Mouse (Mus musculus): ENCODE data around the gene Sufu.

Gene Sufu

DNA sequence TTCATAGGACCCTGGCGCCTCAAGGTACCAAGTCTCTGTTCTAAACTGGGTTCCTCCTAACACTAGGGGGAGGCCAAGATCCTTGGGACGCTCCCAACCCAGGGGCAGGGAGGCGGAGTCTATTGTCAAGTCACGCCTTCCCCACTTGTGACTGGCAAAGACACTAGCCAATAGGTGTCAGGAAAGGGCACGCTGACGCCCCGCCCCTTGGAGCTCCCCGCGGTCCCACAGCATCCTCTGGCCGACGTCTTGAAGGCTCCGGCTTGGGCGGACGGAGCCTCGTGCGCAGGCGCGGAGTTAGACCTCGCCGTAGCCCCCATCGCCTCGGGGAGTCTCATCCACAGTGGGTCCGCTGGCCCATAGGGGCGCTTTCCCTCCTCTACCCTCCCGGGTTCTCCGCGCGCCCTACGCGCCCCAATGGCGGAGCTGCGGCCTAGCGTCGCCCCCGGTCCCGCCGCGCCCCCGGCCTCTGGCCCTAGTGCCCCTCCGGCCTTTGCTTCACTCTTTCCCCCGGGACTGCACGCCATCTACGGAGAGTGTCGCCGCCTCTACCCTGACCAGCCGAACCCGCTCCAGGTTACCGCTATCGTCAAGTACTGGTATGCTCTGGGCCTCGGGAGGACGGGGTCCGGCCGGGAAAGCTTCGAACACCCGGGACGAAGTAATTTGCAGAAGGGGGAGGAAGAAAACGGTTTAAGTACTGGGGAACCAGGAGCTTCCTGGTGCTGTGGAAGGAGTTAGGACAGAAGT is at the start of gene Sufu:
Gene Sufu (plus strand): TSS at position 211 of the 750 bp plus-strand sequence.
- DNase-seq (ENCODE audit: extremely low read depth, low read depth): peak; percentile 98

DNA sequence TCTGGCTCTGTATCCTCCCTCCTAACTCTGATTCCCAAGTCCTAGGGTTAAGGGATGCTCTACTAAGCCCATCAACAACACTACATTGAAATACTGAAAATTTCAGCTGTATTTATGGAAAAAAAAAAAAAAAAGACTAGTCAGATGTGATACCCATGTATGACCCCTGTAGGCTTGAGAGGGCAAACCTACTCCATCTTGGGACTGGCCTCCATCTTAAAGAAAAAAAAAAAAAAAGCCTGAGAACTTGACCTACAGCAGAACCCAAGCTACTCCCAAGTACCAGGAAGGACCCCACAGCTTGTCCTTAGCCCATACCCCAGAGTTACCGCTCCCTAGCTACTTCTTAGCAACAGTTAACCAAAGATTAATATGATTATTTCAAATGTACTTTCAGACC is 49.5 kb upstream of the Sufu start:
- no peak for DNase-seq (ENCODE audit: extremely low read depth, low read depth)

DNA sequence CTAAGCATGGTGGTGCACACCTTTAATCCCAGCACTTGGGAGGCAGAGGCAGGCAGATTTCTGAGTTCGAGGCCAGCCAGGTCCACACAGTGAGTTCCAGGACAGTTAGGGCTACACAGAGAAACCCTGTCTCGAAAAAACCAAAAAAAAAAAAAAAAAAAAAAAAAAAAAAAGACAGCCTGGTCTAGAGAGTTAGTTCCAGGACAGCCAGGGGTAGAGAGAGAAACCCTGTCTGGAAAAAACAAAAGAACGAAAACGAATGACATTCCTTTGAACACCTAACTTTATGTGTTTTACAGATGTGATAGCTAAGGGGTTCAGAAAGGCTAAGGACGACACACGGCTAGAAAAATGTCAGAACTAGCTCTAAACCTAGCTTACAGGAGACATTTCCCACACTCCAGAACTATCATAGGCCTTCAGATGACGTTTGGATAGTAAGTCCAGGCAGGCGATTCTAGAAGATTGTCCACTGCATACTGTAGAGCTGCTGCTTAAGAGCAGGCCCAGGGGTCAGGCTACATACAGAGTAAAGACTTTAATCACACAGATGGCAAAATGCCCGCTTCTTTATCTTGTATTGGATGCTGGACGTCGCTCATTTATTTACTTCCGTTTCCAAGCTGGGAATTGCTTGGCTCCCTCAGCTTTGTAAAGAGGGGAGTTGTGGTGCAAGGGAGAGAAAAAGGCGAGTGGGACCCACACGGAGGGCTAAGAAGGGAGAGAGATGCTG is 48.6 kb upstream of the Sufu start:
- DNase-seq (ENCODE audit: extremely low read depth, low read depth): peak; percentile 65

DNA sequence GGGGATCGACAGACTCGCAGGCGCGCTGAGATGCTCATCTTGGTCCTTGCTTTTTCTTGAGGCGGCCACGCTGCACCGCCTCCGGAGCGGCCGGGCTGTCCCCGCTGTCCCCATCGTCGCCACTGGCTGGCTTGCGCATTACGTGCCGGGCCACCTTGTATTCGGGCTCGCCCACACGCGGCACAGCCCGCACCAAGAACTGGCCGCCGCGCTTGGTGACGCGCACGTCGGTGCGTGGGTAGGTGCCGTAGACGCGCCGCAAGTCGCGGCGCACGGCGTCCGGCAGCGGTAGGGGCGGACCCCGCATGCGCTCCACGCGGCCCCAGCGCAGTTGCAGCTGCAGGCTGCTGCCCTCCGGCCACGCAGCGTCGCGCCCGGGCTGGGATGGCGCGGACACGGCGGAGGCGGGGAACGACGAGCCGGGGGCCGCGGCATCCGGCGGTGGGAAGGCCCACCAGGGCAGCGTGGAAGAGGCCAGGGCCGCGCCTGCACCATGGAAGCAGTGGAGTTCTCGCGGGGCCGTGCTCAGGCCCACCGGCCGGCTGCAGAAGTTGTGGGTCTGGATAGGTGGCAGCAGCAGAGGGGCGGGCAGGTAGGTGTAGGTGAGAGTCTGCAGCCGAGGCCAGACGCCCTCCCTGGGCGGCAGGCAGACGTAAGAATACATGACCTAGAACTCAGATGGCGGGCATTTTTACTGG is 47.8 kb upstream of the Sufu start:
- DNase-seq (ENCODE audit: extremely low read depth, low read depth): peak; percentile 57

DNA sequence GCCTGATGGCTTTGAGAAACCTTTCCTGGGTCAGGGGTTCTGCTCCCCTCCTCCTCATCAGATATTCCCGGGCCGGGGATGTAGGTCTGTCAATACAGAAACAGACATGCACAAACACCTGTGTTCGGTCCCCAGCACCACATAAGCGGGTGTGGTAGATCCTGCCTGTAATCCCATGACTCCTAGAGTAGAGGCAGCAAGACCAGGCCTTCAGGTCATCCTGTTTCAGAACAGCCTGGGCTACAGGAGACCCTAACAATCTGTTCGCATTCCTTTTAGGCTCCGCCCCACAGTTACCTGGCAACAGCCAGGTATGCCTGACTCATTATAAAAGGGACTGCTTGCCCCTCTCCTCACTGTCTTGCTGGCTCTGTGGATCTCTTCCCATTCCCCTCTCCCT is 47.1 kb upstream of the Sufu start:
- DNase-seq (ENCODE audit: extremely low read depth, low read depth): no peak

DNA sequence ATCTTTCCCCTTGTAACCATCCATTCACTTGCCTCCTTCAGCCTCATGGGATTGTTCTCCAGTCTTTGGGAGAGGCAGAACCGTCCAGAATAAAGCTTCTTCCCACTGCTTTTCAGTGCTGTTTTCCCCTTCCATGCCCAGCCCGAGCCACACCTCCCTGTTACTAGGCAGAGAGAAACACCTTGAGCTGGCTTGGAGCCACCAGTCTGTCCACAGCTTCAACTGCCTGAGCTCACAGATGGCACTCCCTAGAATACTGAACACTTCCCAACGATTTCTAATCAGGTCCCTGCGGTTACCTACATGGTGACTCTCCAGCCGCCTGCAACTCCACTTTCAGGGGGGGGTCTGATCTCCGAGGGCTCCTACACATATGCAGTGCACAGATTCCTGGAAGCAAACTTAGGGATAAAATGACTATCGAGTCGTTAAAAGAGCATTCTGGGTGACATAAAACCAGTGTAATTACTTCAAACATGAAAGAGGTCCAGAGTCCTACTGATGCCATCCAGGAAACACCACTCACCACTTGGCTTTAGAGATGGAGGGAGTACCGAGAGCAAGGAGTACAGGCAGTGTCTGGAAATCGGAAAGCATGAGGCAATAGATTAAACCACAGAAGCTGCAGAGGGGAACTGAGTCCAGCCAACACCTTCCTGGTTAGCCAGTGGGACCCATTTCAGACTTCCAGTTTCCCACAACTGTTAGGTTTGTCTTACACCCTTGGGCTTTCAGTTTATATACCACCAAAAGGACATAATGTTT is 46.3 kb upstream of the Sufu start, which contains the start of gene 2310034G01Rik:
Gene 2310034G01Rik (minus strand): TSS at position 135 of the 765 bp plus-strand sequence.
- DNase-seq (ENCODE audit: extremely low read depth, low read depth): no peak

DNA sequence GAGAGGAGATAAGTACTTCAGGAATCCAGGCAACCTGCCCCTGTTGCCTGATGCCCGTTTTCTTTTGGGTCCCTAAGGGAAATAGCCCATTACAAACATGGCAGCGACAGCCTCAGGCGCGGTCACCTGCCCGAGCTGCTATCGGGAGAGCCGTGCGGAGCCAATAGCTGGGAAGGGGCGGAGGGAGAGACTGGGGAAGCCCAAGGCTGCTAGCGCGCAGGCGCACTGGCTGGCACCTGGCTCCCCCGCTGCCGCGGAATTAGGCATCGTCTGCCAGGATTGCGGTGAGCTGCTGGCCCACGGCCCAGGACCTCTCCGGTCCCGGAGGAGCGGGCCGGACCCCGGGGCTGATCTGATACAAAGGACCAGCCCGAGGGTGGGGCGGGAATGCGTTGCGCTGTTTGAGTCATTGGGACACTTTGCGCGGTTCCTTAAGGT is 40.0 kb upstream of the Sufu start:
- peak; percentile 92 for DNase-seq (ENCODE audit: extremely low read depth, low read depth)

DNA sequence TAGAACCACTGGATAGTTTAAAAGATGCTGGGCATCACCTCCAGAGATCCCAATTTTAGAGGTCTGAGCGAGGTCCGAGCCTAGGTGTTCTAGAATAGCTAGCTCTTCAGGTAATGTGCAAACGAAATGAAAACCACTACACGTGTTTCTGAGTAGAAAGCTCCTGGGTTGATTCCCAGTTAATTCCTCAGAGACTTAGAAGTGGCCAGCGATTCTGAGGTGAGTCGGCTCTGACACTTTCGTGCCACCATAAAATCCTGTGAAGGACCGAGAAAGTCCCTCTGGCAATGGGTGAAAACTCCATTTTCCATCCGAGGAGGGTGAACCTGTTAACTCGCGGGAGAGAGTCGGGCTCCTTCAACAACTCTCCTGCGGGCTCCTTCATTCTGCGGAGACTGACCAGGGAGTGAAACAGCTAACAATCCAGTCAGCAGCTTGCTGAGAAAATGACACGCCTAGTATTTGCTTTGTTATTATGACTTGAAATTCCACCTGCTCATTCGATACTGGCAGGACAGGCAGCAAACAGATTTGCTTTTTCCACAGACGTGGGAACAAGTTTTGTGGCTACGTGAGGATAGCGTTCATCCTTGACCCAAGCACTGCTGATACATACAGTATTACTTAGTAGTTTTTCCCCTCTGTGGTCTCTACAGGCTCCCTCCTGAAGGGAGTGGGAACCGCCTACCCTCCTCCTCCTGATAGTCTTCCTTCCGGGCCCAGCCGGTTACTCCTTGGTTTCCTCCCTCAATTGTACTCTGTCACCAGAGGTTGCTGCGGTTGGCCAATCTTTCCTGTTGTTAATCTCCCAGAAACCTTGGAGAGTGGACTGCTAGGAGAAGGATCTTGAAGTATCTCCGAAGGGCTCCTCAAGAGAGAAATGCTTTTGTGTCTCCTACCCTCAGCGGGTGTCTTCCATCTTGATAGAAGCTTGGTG is 39.1 kb upstream of the Sufu start:
- DNase-seq (ENCODE audit: extremely low read depth, low read depth): peak; percentile 70

DNA sequence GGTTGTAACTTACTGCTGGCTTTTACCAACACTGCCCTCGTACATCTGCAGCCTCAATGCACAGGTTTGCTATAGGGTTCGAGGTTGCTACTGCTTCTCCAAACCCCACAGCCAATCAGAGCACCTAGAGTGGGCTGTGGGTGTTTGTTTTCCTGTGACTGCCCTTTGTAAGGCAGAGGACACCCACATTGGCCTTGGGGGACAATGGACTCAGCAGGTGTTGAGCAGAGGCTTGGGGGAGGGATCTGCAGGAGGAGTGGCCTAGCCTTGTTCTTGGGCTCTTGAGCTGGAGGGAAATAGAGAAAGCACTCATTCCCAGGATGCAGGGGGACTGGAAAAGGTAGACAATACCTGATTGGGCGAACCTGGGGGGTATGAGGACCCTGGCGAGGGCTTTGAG is 38.3 kb upstream of the Sufu start:
- DNase-seq (ENCODE audit: extremely low read depth, low read depth): no peak

DNA sequence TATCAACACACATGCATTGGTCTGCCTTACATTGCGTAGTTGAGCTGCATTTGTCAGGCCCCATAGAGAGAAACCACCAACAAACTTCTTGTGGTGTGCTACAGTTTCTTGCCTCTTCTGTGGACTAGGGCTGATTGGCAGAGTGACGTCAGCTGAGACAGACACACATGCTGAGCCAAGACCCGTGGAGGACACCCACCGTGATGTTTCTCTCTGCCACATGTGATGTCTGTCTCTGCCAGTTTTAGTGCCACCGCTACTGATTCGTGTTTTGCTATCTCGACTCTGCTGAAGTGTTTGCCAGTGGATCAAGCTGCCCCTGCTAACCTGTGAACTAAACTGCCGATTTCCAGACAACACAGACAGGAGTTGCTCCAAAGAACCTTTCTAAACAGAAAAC is 34.6 kb upstream of the Sufu start:
- DNase-seq (ENCODE audit: extremely low read depth, low read depth): no peak

DNA sequence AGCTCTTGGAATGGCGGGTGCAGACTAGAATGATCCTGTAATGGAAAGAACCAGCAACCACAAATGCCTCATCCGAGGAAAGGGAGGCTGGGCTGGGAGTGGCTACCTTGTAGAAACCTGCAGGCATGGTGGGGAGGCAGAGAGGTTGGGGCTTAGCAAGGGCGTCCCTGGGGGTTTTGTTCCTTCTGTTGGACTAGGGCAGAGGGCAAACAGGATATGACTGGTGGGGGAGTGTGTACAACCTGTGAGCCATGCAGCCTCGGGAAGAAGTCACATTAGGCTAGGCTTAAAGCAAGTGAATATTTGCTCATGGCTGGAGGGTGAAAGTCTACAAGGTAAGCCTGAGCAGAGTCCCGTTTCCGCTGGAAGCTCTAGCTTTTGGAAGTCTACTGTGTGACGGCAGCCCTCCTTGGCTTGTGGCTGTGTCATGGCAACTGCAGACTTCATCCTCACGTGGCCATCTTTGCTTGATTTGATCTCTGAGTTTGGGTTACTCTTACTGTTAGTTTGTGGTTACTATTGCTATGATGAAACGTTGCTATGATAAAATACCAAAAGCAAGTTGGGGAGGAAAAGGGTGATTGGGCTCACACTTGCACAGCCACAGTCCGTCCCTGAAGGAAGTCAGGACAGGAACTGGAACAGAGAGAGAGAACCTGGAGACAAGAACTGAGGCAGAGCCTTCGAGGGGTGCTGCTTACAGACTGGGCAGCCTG is 33.2 kb upstream of the Sufu start:
- DNase-seq (ENCODE audit: extremely low read depth, low read depth): no peak

DNA sequence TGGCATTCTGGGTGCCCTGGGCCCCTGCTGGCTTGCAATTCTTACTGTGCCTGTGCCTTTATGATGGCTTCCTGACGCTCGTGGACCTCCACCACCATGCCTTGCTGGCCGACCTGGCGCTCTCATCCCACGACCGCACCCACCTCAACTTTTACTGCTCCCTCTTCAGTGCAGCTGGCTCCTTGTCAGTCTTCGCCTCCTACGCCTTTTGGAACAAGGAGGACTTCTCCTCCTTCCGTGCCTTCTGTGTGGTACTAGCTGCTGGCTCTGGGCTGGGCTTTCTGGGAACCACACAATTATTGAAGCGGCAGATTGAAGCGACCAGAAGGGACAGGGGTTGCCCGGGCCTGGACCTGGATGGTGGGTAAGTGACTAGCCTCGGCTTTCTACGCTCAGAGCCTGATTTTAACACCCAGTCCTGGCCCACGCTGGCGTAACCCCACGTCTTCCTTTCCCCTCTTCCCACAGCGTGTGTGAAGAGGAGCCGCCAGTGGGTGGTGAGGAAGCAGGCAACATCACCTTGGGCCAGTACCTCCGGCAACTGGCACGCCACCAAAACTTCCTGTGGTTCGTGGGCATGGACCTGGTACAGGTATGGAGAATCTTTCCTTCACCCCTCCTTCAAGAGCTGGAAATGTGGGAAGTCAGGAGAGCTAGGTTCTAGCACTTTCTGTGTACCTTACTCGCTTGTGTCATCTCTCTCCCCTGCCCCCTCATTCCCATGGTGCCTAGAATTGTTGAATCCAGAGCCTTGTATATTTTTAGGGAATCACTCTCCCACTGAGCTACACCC is 28.7 kb upstream of the Sufu start:
- no peak for DNase-seq (ENCODE audit: extremely low read depth, low read depth)

DNA sequence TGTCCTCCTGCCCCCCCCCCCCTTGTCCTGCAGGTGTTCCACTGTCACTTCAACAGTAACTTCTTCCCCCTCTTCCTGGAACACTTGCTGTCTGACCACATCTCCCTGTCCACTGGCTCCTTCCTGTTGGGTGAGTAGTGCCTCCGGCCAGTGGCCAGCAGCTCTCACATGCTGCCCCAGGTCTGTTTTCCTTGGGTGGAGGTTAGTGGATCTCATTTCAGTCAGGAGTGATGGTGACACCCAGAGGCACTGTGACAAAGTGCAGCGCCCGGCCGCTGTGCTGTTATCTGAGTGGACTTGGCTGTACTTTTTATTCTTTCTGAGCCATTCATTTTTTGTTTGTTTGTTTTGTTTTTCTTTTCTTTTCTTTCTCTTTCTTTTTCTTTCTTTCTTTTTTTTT is 27.5 kb upstream of the Sufu start:
- DNase-seq (ENCODE audit: extremely low read depth, low read depth): no peak

DNA sequence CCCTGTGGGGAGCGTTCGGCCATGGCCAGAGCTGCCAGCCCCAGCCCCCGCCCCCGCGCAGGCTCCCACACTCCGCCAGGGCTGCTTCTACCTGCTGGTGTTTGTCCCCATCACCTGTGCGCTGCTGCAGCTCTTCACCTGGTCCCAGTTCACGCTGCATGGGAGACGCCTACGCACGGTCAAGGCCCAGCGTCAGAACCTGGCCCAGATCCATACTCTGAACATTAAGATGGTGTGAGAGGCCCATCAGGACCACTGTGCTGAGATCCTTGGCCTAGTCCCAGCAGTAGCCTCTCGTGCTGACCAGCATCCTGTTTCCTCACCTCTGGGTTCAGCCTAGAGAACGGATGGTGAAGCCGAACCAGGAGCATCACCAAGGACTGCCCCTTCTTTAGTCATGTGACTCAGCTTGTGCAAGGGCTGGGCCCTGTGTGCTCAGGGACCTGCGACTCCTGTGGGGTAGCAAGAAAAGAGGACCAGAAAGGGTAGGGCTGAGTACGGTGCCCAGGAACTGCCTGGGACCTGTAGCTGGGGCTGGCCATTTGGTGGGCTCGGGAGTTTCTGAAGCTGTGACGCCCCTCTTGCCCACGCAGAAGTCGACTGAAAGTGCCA is 22.1 kb upstream of the Sufu start:
- no peak for DNase-seq (ENCODE audit: extremely low read depth, low read depth)

DNA sequence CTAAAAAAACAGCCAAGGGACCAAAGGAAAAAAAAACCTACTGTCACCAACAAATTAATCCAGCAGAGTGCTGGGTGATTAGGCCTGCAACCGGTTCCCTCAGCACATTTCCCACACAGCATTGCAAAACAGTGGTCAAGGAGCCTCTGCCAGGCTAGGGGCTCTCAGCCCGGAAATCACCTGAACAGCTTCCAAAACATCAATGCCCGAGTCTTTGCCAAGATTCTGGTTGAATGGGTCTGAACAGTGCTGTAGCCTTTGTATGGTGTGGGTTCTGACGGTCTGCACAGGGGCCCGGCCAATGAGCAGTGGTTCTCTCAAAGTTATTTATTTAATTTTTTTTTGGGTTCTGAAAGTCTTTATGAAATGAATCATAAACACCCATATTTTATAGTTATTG is 21.2 kb upstream of the Sufu start:
- DNase-seq (ENCODE audit: extremely low read depth, low read depth): no peak

DNA sequence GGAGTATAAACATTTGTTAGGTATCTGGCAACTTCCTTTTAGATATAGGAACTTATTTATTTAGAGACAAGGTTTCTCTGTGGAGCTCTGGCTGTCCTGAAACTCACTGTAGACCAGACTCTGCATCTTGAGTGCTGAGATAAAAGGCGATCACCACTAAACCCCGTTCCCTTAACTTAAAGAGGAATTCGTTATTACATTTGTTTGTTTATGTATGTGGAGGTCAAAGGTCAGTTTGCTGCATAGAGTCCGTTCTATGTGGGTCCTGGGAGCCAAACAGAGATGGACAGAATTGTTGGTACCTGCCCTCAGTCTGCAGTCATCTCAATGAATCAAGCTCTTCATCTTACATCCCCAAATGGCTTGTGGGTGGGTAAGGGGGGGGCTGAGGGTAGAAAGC is 20.8 kb upstream of the Sufu start:
- DNase-seq (ENCODE audit: extremely low read depth, low read depth): no peak

DNA sequence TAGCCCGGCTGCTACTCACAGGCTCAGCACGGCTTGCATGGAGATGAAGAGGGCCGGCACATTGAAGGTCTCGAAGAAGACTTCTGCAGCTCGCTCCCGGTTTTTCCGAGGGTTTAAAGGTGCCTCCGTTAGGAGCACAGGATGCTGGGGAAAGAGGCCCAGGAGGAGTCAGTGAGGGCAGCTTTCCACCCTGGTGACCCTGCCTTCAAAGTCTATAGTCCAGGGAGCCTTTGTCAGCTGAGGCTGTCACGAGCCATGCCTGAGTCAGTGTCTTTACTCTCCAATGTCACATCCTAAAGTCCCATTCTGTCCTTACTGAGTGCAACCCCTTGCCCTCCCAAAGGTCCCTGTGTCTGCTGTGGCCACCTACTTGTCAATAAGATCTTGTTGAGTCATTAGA is 14.4 kb upstream of the Sufu start:
- DNase-seq (ENCODE audit: extremely low read depth, low read depth): no peak

DNA sequence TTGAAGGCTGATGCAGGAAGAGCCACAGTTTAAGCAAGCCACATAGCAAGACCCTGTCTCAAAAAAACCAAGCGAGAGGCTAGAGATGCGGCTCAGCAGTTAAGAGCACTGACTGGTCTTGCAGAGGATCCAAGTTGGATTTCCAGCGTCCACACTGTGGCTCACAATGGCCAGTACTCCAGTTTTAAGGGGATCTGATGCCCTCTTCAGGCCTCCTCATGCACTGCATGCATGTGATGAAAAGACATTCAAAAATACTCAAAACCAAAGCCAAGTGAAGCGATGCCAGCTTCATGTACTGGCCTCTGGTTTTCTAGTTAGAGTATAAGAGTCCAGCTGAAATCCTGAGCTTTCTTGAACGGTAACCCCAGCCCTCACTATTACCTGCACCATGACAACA is 6.8 kb upstream of the Sufu start:
- no peak for DNase-seq (ENCODE audit: extremely low read depth, low read depth)

DNA sequence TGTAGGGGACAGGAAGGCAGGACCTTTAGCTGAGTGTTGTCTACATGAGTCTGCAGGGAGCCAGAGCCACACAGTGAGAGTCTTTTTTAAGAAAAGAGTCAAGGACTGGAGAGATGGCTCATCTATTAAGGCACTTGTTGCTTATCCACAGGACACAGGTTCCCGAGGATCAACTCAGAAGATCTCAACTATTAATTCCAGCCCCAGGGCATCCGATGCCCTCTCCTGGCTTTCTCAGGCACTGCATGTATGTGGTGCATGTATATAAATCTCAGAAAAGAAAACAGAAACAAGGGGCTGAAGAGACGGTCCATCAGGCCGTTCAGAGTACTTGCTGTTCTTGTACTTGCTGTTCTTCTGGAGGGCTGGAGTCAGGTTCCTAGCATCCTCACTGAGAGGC is 4.7 kb upstream of the Sufu start:
- DNase-seq (ENCODE audit: extremely low read depth, low read depth): peak; percentile 42

Data from MEL-GATA-1-ER (cell line).